Mouse (Mus musculus) ZHBTc4 (cell line): Measurements from ENCODE around the gene Prkce.
A peak's percentile ranks its signal among the peaks of the same experiment; 100 is the strongest.

Source experiments
- DNase-seq: peaks from one replicate; pipeline ENCODE4 v3.0.0-alpha.2; 2011; ENCODE audit warnings: low read depth, low spot score

Gene Prkce

DNA sequence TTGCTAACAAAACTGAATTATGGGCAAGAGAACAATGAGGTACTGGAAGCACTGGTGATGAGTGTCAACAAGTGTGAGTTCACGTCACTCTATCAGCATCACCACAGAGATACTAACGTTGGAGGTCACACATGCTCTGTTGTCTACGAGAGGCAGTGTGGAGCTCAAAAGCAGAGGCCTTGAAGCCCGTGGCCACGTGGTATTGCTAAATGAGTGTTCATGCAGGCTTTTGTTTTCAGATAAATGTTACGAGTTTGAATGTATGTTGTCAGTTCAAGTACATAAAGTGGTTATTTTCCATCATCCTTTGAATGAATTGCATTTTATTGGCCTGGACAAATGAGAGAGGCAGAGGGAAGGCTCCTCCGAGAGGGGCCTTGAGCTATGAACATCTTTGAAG lies 276.3 kb downstream of the Prkce start:
- no peak for DNase-seq

DNA sequence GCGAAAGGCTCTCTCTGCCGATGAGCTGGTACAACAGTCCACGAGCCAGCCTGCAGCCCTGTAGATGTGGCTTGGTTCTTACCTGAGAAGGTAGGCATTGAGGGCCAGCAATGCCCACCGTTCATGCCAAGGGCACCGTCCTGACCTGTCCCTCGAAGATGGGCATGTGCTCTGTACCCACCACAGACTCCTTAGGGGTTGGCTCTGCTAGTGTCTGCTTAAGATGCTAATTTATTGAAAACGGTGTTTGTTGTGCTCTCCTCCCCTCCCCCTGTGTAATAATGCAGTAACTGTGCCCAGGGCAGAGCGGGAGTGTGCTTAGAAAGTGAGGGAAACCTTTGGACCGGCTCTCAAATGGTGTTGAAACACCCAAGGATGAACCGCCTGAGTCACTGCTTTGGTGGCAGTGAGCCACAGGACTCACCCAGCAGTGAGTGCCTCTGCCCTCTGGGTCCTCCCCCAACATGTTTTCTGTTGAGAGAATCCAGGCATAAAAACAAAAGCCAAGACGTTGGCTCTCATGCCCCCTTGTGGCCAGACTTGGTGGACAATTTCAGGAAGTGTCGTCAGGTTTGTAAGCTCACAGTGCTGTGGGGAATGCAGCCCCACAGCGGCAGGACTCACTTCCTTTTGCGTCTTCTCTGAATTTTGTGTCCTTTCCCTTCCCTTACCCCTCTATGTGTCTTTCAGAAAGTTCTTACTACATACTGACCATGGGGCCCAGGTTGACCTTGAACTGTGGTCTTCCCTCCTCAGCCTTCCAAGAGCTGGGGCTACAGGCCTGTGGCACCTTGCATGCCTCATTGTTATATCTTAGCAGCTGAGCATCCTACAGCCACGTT lies 277.2 kb downstream of the Prkce start:
- peak; percentile 91 for DNase-seq

DNA sequence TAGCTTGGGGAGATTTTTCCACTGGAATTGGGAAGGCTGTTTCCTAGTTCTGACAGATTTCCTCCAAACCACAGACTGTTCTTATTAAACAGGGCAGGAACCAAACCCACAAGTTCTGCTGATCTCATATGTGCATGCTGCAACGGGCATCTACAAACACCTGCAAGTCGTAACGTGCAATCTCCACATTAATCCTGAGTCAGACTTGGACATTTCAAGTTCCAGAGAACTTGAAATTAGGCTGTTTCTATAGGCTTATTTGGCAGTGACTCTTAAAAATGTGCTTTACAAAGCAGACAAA lies 277.8 kb downstream of the Prkce start:
- no peak for DNase-seq

DNA sequence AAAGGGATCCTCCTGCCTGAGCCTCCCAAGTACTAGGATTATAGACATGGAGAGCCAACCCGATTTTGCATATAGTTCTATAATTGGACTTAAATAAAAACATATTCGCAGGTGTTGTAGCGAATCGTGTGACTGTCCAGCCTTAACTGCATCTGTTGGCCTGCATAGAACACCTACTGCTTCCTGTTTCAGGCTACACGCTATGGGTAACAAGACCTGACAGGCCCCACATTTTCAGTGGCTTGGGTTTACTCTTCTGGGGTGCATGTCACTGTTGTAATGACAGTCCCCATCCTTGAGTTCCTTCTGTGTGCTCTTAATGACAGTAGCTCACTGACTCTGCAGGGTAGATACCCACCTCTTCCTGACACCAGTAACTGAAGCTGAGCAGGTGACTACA lies 278.3 kb downstream of the Prkce start:
- no peak for DNase-seq

DNA sequence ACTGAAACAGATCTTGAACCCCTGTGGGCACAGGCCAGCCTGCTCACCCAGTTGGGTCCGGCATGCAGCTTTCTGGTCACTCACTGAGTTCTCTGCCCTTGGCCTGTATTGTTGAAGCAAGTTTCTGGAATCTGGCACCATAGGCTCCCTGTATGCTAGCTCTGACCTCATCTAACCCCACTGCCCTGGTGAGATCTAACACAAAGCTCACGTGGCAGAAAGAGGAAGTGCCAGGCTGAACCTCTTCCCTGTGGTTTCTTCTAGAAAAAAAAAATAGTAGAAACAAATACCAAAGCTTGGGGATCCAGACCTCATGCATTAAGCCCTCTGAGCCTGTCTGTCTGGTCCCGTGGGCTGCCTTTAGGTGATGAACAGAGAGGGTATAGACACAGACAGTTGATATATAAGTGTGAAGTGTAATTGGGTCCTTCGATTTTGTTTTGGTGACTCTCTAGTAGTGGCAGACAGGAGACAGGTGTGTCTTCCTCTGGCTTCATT lies 279.6 kb downstream of the Prkce start:
- DNase-seq: no peak

DNA sequence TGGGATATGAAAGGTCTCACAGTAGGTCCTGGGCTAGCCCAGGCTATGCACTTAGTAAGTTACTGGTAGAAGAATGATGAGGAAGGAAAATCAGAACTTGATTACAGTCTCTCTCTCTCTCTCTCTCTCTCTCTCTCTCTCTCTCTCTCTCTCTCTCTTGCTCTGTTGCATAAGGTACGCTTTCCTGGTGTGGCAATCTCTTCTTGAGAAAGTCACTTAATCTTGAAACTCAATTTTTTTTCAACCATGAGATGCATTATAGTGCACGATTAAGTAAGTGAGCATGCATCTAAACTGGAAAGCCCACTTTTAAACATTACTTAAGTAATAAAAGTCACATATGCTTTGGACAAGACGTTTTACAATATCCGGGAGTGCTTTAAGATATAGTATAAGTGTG lies 285.3 kb downstream of the Prkce start:
- no peak for DNase-seq

DNA sequence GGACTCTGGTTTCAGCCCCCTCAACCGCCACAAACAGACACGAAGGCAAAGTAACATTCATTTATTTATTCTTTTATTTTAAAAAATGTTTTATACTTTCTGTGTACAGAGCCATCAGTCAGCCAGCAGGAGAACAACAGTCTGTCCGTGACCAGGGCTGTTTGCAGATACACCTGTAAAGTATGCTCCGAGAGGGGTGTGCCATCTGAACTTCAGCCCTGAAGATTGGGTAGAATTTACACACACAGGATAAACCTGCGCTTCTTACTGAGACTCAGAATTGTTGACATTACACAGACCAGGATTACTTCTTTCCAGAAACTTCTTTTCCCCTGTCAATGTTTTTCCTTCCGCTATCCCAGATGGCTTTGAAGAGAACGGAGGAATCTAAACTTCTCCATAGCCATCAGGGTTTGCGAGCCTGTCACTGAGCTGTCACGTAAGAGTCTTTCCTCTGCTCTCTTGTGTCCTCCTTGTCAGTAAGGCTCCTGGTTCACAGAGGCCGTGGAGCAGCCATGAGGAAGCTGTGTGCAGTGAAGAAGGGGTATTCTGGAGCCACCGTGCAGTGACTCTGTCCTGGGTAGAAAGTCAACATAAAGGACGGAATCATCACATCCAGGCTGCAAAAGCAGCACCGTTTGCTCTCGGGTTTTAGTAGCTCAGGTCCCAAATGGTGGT lies 286.2 kb downstream of the Prkce start:
- DNase-seq: no peak

DNA sequence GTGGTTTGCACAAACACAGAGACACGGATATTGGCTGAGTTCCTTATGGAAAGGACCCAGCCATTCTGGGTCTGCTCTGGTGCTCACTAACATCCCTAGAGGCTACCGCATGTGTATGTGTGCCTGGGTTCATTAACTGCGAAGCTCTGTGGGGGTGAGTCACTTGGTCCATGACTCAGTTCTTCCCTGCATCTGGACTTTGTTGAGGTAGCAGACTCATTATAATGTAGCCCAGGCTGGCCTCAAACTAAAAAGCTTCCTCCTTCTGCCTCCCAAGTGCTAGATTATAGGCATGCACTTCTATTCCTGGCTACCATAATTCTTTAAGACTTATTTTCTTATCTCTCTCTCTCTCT lies 286.7 kb downstream of the Prkce start:
- DNase-seq: no peak

DNA sequence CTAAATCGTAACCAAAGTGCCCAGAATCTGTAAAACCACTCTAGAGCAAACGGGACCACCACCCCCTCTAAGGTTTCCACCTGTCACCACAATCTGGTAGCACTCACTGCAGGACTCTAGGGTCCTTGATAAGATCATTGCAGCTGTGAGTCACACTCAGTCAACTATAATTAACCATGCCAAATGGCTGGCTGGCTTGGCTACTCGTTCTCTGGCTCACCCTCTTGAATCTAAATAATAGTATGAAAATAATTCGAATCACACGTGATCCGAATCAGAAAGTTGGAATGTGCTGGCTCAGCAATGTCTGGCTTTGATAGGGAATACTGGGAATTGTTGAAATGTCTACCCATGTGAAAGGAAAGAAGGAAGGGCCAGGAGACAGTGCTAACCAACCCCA lies 288.9 kb downstream of the Prkce start:
- DNase-seq: no peak

DNA sequence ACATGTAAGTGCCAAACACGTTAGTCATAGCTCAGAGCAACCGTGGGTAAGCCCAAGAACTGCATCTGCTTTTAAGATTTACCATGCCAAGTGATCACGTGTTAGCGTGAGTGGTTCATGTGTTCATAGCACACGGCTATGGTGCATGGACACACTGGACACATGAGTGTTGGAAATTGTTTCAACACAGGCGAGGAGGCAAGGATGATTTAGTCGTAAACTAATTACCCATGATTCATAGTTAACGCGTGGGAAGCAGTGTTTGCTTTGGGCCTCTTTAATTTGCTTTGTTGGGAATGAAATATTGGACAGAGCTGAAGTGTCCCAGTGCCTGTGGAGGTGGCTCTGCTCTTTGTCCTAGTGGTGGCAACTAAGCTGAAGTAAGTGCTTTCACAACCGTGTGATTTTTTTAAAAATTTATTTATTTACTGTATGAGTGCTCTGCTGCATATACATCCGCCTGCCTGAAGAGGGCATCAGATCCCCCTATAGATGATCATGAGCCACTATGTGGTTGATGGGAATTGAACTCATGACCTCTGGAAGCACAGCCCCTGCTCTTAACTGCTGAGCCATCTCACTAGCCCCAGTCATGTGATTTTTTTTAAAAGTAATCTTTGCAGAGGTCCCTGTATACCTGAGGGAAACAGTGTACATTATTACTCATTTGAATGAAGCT lies 290.9 kb downstream of the Prkce start:
- DNase-seq: no peak

DNA sequence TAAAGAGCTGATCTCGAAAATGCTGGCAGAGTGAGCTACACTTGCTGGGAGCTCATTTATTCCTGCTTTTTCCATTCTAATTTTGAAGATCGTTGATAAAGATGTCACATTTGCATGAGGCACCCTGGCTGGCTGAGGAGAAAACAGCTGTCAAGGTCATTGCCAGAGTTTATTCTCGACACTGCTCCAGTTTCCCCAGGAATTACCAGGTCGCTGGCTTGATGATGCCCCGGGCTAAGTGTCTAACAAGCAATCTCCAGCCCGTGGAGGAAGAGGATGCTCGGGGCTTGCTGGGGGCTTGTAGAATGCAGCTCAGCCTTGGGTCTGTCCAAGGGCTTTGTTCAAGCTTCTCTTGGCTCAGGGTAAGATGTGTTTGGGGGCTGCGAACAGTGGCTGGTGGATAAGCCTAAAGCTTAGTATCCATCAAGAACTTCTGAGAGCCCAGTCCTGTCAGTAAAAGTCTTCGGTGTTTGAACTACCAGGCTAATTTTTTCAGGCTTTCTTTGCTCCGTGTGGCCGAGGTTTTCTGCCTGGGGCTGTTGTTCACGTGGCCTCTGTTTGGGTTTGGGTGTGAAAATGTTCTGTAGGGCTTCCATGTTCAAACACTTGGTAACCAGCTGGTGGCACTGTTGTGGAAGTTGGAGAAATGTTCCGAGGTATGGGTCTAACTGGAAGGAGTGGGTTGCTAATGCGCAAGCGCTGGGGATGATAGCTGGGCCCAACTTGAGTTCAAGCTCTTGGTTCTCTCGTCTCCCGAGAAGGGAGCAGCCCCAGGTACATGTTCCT lies 293.3 kb downstream of the Prkce start:
- peak; percentile 60 for DNase-seq

DNA sequence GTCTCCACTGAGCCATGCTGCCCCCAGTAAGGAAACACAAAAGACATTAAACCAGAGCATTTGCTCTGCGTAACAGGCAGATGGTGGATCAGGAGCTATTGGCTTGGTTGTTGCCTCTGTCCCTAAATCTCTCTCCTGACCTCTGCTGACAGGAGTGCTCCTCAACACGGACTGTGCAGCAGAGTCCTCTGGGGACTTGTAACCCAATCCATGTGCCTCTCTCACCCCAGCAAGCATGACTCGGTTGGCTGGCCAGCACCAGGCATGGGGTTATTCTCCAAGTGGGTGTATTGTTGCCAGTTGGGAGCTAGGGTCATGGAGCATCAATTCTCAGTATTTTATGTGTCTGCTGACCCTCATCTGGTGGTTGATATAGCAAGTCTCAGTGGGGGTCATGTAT lies 295.8 kb downstream of the Prkce start:
- no peak for DNase-seq

DNA sequence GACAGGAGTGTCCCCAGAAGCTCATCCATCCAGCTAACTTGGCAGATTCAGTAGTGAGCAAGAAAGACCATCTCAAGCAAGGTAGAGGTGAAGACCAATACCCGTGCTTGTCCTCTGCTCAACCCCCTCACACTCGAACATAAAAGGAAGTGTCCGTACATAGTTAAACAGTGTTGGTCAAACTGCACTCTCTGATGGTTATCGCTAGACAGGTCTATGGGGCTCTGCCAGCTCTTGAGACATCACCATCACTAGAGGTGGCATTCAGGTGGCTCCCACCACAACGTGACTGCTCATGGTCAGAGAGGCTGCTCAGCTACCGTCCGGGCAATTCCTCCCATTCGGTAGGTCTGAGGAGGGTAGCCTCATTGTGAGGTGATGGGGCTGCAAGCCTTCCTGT lies 296.6 kb downstream of the Prkce start:
- DNase-seq: no peak

DNA sequence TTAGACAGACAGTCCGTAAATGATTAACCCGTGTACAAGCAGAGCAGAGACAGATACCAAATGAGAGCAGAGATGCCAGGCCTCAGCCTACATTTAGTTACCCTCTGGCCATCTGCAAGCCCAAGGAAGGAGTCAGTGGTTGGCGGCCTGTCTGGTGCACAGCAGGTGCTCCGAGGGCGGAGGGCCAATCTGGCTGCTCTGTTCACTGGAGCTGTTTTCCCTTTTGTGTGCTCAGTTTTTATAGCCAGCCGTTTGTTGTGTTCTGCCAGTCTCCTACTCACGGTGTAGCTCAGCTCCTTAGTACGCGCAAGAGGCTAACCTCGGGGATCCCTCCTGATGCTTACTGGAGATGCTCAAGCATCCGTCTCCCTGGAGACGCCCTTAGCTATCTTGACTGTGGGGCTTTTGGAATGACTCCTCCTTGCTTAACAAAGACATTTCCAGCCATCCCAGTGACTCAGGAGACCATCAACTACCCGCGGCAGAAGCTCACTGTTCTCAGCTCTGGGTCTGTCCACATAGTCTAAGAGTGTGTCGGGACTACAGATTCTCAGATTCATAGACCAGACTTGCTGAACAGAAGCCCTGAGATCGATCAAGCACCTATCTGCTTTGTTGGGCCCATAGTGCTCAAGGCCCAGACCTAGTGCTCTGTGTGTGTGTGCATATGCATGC lies 297.2 kb downstream of the Prkce start:
- peak; percentile 35 for DNase-seq

DNA sequence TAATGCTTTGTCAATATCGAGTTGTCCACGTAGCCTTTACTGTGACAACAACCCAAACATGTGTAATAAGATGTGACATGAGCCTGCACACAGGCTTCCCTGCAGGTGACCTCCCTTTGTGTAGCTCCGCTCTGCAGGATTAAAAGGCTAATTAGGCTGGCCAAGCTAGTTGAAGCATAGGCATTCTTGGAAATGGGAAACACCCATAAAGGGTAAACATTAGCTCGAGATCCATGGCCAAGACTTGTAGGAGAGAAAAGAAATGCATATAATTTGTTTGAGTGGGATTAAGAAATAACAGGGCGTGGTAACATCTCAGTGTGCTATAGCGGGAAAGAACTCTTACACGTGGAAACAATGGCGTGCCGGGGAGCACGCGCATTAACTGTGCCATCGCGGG lies 298.3 kb downstream of the Prkce start:
- DNase-seq: no peak

DNA sequence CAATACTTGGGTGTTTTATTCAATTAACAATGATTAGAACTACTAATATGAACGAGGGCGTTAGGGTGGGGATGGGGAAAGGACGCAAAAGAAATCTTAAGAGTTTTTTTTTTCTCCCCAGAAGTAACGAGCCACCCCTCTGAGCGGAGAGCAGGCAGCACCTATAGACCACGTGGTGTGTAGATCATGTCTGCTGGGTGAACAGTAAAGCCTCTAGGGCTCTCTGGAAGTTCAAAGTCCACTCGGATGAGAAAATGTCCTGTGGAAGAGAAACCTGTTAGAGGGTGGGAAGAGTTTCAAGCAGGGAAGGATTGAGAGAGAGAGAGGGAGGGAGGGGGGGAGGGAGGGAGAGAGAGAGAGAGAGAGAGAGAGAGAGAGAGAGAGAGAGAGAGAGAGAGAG lies 298.8 kb downstream of the Prkce start:
- DNase-seq: no peak

DNA sequence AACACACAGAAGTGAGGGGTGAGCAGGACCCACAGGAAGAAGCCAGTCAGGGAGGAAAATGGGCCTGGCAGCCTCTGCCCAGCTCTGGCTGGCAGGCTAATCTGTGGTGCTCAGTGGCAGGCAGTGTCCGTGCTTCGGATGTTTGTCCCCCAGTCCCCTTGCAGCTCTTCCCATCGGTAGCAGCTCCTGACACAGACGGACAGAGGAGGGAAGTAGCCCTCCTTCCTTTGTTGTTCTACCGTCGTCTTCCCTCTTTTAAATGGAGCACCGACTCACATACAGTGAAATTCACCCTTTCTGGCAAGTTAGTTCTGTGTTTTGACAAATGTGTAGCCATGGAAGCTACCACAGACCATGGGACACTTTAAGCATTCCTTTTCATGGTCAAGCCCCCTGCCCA lies 299.3 kb downstream of the Prkce start:
- no peak for DNase-seq

DNA sequence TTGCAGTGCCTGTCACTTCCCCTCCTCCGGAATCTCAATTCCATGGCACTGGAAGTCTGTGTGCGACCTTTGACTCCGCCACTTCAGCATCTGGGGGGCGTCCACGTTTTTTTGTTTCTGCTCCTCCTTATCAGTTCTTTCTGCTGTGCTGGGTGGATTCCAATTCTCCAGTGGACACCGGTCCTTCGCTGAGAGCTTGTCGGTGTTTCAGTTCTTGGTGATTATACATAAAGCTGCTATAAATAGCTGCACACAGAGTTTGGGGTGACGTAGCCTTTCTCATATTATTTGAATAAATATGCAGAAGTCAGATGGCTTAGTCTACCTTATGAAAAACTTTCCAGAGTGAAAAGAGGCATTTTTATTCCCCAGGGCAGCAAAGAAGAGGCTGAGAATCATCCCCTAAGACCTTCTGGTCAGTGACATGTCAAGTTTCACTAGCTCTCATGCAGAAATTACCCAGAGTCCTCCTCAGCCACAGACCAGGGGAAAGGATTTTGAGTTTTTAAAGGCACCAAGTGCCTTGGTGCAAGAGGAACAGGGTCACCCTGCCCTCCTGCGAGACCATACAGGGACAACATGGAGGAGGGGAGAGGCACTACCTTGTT lies 299.8 kb downstream of the Prkce start:
- DNase-seq: no peak

DNA sequence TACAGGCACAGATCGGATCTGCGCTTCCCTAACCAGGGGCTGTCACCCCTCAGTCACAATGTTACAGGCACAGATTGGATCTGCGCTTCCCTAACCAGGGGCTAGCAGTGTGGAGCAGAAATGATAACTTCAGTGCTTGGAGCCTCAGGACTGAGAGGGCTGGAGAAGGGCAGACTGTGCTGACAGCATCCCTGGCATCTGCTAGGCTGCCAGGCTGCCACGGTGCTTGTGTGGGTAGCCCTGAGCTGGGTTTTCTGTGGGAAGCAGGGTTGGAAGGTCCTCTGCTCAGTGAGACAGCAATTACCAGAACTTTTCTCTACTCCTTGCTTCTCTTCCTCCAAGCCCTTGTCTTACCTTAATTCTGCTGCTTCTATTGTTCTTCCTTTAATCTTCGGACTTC lies 300.4 kb downstream of the Prkce start:
- DNase-seq: no peak

DNA sequence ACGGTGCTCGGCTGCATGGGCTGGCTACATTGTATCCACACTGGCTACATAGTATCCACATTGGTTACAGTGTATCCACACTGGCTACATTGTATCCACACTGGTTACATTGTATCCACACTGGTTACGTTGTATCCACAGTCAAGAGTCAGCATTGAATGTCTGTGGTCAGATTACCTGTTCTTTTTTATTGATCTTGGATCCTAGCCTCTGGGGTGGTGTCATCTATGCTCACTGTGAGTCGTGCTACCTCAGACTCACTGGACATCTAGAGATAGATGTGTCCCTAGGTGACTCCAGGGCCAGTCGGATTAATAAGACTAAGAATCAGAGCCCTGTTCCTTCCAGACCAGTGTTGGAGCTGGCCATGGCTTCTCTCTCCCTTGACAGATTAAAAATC lies 302.6 kb downstream of the Prkce start:
- DNase-seq: no peak

DNA sequence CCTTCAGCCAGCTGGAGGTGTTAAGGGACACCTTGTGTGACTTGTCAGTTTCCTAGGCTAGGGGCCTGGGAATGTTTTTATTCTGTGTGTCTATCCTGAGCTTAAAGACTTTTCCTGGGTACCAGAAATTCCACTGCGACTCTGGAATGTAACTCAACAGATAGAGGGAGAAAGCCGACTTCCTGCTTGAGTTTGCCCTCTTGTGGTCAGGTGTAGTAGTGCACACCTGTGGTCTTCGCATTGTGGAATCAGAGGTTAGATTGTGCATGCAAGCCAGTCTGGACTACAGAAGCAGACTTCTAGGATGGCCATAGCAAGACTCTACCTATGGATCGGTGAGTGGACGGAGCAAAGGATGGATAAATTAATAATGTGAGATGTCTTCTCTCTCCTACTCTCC lies 304.1 kb downstream of the Prkce start:
- peak; percentile 82 for DNase-seq
